Mouse (Mus musculus): ENCODE results near the gene Ugt1a7c. TPM values are rescaled to one million over a fixed set of nuclear protein-coding genes. Genes with fewer than 3 reads are reported as not detected.

The Ugt1a7c gene
- total RNA-seq, 2 experiments from 2014 or later: 0.71 to 0.97 TPM

DNA sequence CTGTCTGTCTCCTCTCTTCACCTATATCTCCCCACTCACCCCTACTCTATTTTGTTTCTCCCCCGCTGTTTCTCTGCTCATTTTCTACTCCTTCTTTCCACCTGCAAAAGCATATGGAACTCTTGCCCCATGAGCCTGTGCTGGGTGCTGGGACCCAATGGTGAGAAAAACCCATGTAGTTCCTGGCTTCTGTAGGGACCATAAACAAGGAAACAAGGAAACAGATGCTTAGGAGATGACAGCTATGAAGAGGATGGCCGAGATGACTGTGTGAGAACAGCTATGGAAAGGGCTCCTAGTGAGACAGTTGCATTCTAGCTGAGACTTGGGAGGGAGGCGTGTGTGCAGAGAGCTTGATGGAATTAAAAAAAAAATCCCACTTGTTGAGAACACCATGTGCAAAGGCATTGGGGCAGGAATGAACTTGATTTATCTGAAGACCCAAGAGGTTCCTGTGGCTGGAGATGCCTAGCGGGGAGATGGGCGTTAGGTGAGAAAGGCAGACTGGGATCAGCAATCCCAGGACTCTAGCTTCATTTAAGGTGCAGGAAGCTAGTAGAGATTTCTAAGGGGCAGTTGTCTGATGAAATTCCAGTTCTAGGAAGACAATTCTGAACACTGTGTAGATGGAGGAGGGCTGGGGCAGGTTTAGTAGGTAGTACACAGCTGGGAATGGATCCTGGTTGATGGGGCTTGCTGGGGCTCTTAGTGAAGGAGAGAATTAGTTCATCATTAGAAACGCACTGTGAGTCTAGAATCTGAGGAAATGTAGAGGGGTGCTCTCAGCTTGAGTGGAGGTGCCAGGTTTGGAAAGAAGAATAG is 136.3 kb downstream of the Ugt1a7c start:
- peak in 1 of 2 experiments; percentile 30 for DNase-seq (ENCODE audit: extremely low spot score in 1 of 2, low spot score in 2 of 2)
- intact Hi-C loops (cut with DNase I): no loop called here

DNA sequence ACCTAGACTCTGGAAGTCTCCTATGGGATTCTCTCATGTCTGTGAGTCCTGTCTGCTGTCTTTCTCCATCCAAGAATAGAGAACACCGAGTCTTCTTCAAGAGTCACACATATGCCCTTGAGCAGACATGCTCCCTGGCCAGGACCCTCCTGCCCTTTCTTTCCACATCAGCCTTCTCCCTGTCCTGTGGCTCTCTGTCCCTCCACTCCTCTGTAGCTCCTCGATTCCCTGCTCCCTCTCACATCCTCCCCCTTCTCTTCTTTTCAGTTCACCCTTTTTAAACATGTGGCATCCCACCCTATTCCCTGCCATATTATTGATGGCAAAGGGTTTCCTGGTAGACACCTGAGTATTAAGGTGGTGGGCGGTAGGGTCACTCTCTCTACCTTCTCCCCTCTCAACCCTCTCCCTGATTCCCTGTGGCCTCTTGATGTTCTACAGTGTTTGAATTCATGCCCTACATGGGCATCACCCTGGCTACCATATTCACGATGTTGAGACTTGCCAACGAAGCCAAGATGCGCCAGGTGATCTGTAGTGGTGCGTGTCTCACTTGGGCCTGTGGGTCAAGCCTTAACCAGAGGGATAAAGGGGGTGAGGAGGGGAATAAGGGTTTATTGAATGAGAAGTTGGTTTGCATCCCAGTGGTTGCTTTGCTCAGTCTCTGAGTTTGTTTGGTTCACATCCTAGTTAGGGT is 137.1 kb downstream of the Ugt1a7c start:
- intact Hi-C loops (cut with DNase I): no loop called here
- DNase-seq (ENCODE audit: extremely low spot score in 1 of 2, low spot score in 2 of 2): peak in 1 of 2 experiments; percentile 39

DNA sequence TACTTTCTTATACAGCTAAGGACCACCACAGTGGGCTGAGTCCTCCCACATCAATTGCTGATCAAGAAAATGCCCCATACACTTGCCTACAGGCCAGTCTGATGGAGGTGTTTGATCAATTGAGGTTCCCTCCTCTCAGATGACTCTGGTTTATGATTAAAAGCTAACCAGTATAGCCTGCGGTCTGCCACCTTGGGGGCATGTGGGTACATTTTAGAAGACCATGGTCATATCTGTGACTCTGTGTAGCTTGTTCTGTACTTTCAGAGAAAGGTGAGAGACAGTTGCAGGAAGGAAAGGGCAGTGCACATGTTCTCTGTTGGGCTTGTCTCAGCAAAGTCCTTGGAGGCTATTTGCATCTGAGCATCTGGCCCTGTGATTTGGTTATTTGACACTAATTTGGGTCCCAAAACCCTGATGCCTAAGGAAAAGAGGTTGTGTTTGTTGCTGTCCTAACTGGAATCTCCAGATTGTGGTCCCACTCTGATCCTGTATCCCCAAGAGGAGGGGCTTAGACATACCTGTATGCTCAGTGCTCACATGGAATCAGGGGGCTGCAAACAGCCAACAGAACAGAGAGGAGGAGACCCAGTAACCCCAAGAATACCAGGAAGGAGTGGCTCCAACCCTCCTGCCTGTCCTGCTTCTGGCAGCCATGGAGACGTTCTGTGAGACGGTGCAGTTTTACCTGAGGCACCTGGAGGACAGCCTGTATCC is 138.0 kb downstream of the Ugt1a7c start:
- peak in 1 of 2 experiments; percentile 46 for DNase-seq (ENCODE audit: extremely low spot score in 1 of 2, low spot score in 2 of 2)
- intact Hi-C loops (cut with DNase I): no loop called here

DNA sequence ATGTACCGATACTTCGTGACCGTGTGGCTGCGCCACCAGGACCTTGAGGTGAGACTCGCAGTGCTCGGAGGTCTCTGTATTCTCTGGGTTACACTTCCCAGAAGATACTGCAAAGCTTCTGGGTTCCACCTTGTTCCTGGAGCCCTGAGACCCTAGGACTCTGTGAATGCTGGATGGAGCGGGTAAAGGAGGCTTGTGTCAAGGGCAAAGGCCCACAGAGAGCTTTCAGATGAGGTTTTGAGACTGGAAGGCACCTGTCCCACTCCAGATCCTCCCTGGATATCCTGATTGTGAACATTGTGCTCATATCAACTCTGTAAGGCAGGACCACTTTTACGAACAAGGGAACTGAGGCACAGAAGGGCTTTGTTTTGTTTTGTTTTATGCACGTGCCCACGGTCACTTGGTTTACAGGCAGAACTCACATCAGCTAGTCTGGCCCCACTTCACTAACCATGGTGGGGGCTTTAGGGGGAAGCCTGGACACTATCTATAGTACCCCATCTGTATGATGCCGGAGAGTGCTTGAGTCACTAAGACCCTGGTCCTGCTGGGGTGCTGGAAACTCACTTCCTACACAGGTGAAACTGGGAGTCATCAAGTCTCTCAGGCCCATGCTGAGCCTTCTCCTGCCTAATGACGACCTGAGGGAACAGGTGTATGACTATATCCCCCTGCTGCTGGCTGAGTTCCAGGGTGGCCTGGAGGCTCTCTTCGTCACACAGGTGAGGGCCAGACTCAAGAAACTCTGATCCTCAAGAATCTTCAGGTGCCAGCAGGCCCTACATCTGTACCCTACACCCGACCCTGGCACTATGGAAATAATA is 138.8 kb downstream of the Ugt1a7c start:
- DNase-seq (ENCODE audit: extremely low spot score in 1 of 2, low spot score in 2 of 2): peak in 1 of 2 experiments; percentile 85
- intact Hi-C loops (cut with DNase I): no loop called here

DNA sequence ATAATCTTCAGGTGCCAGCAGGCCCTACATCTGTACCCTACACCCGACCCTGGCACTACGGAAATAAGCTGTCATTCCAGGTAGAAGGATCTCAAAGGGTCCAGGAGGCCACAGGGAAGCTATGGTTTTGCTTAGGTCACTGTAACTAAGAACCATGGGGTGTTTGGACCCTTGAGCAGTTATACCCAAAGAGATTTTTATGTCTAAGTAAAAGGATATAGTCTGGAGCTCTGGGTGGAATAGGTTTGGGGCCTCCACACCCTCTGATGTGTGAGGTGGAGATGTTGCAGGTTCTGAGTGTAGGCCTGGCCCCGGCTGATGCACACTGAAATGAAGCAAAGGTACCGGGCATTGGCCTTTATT is 139.4 kb downstream of the Ugt1a7c start:
- intact Hi-C loops (cut with DNase I): no loop called here
- DNase-seq (ENCODE audit: extremely low spot score in 1 of 2, low spot score in 2 of 2): peak in 1 of 2 experiments; percentile 25

DNA sequence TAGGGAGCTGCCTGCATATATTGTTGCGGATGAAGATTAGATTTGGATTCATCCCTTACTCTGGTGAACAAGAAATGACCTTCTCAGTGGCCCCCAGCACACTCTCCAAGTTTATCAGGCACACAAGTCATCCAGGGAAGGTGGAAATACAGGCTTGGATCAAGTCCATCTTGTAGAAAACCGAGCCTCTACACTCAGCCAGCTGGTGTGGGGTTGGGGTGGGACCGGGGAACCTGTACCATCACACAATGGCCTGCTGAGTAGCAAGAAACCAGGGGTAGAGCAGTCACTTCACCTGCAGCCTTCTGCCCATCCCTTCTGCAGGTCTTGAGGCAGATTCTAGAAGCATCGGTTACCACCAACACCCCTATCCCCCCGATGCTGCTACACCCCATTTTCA is 139.8 kb downstream of the Ugt1a7c start:
- intact Hi-C loops (cut with DNase I): no loop called here
- DNase-seq (ENCODE audit: extremely low spot score in 1 of 2, low spot score in 2 of 2): peak in 1 of 2 experiments; percentile 45

DNA sequence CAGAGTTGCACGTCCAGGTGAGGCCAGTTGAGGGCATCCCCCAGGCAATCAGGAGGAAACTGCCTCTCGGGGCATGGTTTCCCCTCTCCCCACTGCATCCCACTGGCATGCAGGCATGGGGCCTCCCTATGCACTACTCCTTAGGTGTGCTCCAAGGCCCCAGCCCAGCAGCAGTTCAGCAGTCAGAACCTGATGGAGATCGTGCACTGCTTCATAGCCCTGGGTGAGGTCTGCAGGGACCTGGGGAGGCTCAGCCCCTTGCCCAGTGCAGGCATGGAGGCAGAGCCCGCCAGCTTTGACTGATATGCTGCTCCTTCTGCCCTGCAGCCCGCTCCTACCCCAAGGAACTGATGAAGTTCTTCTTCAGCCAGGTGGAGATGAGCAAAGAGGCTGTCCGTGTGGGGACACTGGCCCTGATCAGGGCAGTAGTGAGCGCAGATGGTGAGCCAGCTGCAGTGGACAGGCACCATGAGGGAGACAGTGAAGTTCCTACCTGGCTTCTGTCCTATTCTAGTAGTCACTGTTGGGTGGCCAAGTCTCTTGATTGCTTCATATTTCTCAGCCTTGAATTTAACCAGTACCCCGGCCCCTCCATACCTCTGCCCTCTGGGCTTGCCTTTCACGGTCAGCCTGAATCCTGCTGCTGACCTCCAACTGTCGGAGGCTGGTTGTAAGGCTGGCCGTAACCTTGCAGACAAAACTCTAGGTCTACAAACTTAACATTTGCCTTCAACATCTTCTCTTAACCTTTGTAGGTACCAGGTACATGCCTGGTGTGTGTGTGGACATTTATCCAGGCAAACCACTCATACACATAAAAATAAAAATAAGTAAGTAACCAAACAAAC is 140.4 kb downstream of the Ugt1a7c start:
- peak in 1 of 2 experiments; percentile 65 for DNase-seq (ENCODE audit: extremely low spot score in 1 of 2, low spot score in 2 of 2)
- intact Hi-C loops (cut with DNase I): no loop called here

DNA sequence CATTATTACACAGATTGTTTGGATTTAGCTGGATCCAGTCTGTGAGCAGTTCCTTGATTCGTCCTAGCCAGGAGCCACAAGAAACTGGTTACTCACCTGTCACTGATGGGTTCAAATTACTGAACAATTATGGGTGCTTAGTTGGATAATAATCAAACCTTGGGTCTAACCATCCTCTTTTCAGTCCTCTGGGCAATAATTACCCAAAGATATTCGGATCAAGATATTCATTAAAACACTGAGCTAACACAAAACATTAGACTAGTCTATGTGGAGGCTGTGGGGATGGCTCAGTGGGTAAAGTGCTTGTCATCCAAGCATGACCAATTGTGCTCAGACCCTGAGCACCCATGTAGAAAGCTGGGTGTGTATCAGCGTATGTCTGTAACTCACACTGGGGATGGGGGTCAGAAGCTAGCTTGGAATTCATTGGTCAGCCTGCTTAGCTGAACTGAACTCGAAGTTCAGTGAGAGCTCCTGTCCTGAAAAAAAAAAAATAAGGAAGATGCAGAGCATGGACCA is 141.1 kb downstream of the Ugt1a7c start:
- intact Hi-C loops (cut with DNase I): no loop called here
- DNase-seq (ENCODE audit: extremely low spot score in 1 of 2, low spot score in 2 of 2): peak in 1 of 2 experiments; percentile 21

DNA sequence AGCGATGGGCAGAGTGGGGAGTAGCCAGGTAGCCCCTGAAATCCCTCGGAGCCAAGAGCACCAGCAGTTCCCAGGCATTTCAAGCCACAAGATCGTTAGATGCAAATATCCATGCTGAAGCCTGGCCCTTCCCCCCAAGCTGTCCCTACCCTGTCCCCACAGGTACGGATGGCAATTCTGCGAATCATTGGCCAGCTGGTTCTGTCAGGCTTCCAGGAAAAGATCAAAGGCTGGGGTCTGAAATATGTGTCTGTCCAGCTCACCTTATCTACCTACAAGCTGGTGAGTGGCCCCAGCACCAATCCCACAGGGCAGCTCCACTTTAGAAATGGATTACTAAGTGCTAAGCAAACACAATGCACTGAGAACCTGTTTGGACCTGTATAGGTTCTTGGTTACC is 142.4 kb downstream of the Ugt1a7c start:
- DNase-seq (ENCODE audit: extremely low spot score in 1 of 2, low spot score in 2 of 2): peak in 1 of 2 experiments; percentile 48

DNA sequence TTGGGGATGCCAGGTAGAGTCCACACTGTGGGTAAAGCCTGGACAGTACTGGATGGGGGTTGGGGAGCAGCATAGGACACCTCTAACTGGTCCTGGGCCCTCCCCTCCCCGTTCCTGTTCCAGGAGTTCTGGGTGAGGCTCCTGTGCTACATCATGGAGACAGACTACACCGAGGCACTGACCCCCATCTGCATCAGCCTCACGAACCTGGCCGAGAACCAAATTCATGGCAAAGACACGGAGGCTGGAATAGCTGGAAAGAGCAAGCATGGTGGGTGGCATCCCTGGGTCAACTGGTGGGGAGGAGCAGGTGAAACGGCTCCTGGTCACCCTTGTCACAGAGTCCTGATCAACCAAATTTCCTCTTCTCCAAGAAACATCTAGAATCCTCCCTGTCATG is 143.9 kb downstream of the Ugt1a7c start:
- DNase-seq (ENCODE audit: extremely low spot score in 1 of 2, low spot score in 2 of 2): peak in 1 of 2 experiments; percentile 73
- intact Hi-C loops (cut with DNase I): no loop called here

More for the DNA sequence above, 142.4 kb downstream of the Ugt1a7c start:
- intact Hi-C loops (cut with DNase I): no loop called here

DNA sequence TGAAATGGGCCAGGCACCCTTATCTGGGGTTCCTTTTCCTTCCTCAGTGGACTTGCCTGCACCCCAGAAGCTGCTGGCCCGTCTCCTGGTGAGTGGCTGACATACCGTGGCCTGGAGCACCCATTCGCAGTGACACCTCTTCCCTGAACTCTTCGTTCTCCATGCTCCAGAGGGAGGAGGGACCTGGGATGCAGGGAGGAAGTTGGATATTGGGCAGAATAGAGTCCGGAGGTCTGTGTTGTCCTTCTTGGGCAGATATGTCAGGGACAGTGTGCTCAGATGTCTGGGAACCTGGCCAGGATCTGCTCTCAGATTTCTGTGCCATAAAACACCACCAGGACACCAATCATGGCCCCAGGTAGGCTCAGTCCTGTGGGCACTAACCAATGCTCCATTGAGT is 145.2 kb downstream of the Ugt1a7c start:
- intact Hi-C loops (cut with DNase I): no loop called here
- peak in 1 of 2 experiments; percentile 57 for DNase-seq (ENCODE audit: extremely low spot score in 1 of 2, low spot score in 2 of 2)

DNA sequence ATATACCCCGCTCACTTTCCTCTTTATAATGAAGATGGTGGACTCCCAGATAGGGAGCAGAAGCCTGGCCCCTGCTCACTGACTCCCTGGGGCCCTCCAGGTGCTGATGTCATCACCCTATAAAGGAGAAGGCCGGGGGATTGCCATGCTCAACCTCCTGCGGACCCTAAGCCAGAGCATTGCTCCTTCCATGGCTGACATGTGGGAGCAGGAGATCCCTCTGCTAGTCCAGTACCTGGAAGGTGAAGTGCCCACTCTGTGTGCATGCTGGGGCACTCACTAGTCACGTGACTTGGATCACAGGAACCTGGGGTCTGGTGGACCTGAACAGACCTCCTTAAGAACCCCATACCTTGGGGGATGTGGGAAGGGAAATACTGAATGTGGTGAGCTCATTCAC is 145.7 kb downstream of the Ugt1a7c start:
- intact Hi-C loops (cut with DNase I): no loop called here
- peak in 1 of 2 experiments; percentile 51 for DNase-seq (ENCODE audit: extremely low spot score in 1 of 2, low spot score in 2 of 2)

DNA sequence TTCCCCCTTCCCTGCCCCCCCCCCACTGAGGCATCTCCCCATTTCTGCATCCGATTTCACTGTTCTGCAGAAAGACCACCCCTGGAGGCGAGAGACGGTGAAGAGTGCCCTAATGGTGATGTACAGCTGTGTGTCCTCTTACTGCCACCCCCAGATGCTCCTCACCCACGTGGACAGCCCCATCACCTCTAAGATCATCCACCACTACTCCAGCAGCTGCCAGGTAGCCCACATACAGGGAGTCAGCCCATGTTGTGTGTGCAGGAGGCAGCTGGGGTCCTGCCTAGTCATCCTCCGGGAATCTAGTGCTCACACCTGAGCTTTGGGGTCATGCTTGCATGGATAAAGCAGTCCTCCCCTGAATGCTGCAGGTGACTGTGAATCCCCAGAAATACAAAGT is 149.0 kb downstream of the Ugt1a7c start:
- intact Hi-C loops (cut with DNase I): no loop called here
- peak in 1 of 2 experiments; percentile 55 for DNase-seq (ENCODE audit: extremely low spot score in 1 of 2, low spot score in 2 of 2)

DNA sequence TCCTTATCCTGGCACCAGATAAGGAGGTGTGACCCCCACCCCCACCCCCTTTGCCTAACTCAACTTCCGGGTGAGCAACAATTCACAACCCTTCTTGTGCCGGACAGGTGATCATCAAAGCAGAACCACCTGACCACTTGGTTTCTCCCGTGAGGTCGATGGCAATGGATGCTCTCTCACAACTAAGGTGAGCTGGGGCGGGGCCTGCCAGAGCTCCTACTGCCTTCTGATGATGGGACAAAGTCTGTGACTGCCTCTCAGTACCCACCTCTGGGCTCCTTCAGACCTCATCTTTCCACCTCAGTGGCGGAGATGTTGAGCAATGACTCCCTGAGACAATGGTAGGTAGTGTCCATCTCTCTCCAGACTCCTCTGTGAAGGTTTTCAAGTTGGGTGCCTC is 151.0 kb downstream of the Ugt1a7c start:
- intact Hi-C loops (cut with DNase I): no loop called here
- DNase-seq (ENCODE audit: extremely low spot score in 1 of 2, low spot score in 2 of 2): peak in 1 of 2 experiments; percentile 61

DNA sequence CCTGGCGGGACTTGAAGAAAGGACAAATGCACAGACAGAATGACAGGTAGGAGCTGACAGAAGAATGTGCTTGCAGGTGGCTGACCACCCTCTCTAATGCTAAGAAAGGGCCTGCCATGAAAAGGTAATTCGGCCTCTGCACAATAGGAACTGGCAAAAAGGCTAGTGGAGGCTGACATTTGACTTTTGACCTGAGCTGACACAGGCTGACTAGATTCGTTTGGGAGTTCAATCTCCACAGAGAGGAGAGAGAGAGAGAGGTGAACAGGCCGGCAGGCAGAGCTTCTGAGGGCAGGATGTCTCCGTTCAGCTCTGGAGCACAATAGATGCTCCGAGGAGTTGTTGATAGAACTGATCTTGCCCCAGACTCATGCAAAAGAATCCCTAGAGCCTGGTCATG is 151.5 kb downstream of the Ugt1a7c start:
- DNase-seq (ENCODE audit: extremely low spot score in 1 of 2, low spot score in 2 of 2): peak in 1 of 2 experiments; percentile 34
- intact Hi-C loops (cut with DNase I): no loop called here

DNA sequence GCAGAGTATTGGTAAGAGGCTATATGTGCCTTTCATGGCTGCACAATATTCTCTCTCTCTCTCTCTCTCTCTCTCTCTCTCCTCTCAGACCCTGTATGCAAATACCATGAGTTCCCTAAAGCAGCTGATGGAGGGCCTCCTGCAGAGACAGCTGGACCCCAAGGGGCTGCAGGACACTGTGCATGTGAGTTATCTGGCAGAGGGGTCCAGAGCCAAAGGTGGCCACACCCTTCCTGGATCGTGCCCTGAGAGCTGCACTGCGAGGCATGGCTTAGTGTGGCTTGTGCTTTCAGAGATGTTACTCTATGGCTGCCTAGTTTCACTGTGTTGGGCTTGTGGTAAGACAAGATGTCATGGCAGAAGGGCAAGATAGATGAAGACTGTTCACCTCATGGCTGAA is 152.8 kb downstream of the Ugt1a7c start:
- peak in 1 of 2 experiments; percentile 57 for DNase-seq (ENCODE audit: extremely low spot score in 1 of 2, low spot score in 2 of 2)
- intact Hi-C loops (cut with DNase I): no loop called here

DNA sequence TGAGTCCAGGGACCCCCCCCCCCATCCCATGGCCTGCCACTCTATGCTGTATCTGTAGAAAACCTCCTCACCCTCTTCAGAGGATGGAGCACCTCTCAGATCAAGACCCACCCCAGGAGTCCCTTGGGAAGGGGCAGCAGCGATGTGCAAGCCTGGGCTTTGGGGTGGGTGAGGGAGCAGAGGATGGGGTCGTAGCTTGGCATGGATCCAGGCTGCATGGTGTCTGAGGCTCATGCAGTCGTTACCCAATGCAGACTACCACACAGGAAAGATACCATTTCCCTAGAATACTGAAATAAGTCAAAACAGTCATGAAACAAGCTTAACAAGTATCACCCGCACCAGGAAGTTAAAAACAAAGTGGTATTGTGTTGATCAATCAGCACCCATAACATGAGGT is 153.8 kb downstream of the Ugt1a7c start:
- peak in 1 of 2 experiments; percentile 81 for DNase-seq (ENCODE audit: extremely low spot score in 1 of 2, low spot score in 2 of 2)
- intact Hi-C loops (cut with DNase I): no loop called here

DNA sequence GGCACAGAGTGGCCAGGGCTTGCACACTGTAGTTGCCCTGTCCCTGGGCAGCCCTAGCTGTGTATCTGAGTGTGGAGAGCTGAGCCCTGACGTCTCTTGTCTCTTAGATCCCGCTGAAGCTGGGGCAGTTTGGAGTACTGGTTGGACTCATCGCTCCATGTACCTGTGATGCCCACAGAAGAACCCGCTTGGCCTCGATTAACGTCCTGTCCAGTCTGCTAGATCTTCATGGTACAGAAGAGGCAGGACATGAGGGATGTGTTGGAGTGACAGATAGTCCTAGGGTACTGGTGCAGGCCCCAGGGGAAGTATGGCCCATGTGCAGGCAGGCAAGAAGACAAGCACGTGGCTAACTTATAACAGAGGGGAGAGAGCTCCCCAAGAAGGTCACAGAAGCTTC is 154.7 kb downstream of the Ugt1a7c start:
- intact Hi-C loops (cut with DNase I): no loop called here
- peak in 1 of 2 experiments; percentile 43 for DNase-seq (ENCODE audit: extremely low spot score in 1 of 2, low spot score in 2 of 2)
